ENCODE assay signal across 7 mouse cellular contexts in genomic region chr13:41672904-41673303, GRCm38 (mm10).
DNase-seq lines count a peak whose midpoint lies in the region; ATAC-seq and TF ChIP-seq lines count a peak whose summit lies in the region.
"Not testable (repeated sequence)": the region's sequence is repeated elsewhere in the genome, so short reads cannot be mapped to it uniquely, and the experiment has no call there.

No protein-coding gene starts in this region.

- ATAC-seq in heart, embryonic 13.5 days (ENCODE audit: extremely low read depth, insufficient number of reproducible peaks, low FRiP score, low TSS enrichment); kidney, postnatal 0 days (replicated peaks; ENCODE audit: low FRiP score, low read depth): not testable (repeated sequence)
- peak; percentile 88 for ATAC-seq in heart, postnatal 0 days (ENCODE audit: insufficient read depth, low read depth)
- ATAC-seq in intestine, embryonic 16.5 days, result peak; percentile 84
- ATAC-seq in lung, postnatal 0 days, result peak; percentile 87
- peak; percentile 73 for ATAC-seq in stomach, embryonic 15.5 days (ENCODE audit: insufficient read depth, low FRiP score, low read depth)

- peak overlapping the region; percentile 62 for H3K27ac ChIP-seq in heart, adult 2 months
- H3K27ac ChIP-seq in heart, embryonic 13.5 days (replicated peaks), result peak overlapping the region; percentile 89
- H3K27ac ChIP-seq in heart, postnatal 0 days (ENCODE audit: low read depth), result peak overlapping the region; percentile 81
- H3K27ac ChIP-seq in intestine, embryonic 16.5 days (ENCODE audit: low read length), result peak overlapping the region; percentile 38
- peak overlapping the region; percentile 57 for H3K27ac ChIP-seq in kidney, postnatal 0 days
- H3K27ac ChIP-seq in lung, postnatal 0 days (ENCODE audit: low read length), result peak overlapping the region; percentile 44; the same call in 1 of the 2 replicates
- H3K27ac ChIP-seq in stomach, embryonic 15.5 days, result peak overlapping the region; percentile 71; the same call in 1 of the 2 replicates

- not testable (repeated sequence) for H3K9me3 ChIP-seq in heart, embryonic 13.5 days; heart, postnatal 0 days (replicated peaks; ENCODE audit: control insufficient read depth, low read length); intestine, embryonic 16.5 days (ENCODE audit: control insufficient read depth, low read length); kidney, postnatal 0 days (replicated peaks; ENCODE audit: low read length); lung, postnatal 0 days (ENCODE audit: low read length); stomach, embryonic 15.5 days

- H3K79me2 ChIP-seq in heart, adult 2 months (replicated peaks; ENCODE audit: control insufficient read depth, insufficient read depth, low read length), result not testable (repeated sequence)

- not testable (repeated sequence) for TF ChIP-seq EP300 in heart, adult 2 months (IDR thresholded peaks at IDR 0.05; ENCODE audit: insufficient read depth, low read depth, low read length); heart, postnatal 0 days (IDR thresholded peaks at IDR 0.05; ENCODE audit: low read depth); lung, postnatal 0 days (IDR thresholded peaks at IDR 0.05)

- not testable (repeated sequence) for H3K27me3 ChIP-seq in heart, adult 2 months (ENCODE audit: control insufficient read depth, insufficient read depth, low read length); heart, embryonic 13.5 days (replicated peaks); heart, postnatal 0 days (ENCODE audit: control insufficient read depth, insufficient read depth, low read length); intestine, embryonic 16.5 days (replicated peaks; ENCODE audit: control insufficient read depth, insufficient read depth, low read length); kidney, postnatal 0 days (ENCODE audit: insufficient read depth, low read length); lung, postnatal 0 days (replicated peaks; ENCODE audit: insufficient read depth, low read length); stomach, embryonic 15.5 days (replicated peaks)

- WGBS in heart, adult 2 months, result 40% methylated on average over 5 of the region's 5 CpGs
- WGBS in heart, embryonic 13.5 days, result 11% methylated on average over 5 of the region's 5 CpGs
- WGBS in heart, postnatal 0 days, result 11% methylated on average over 5 of the region's 5 CpGs
- WGBS in intestine, embryonic 16.5 days, result 34% methylated on average over 5 of the region's 5 CpGs
- 42% methylated on average over 4 of the region's 5 CpGs for WGBS in kidney, postnatal 0 days
- 32% methylated on average over 4 of the region's 5 CpGs for WGBS in lung, postnatal 0 days
- WGBS in stomach, embryonic 15.5 days, result 32% methylated on average over 5 of the region's 5 CpGs

- TF ChIP-seq POLR2A in heart, adult 2 months (IDR thresholded peaks at IDR 0.05; ENCODE audit: insufficient read depth, low read depth, low read length), result not testable (repeated sequence)

- not testable (repeated sequence) for H3K4me2 ChIP-seq in heart, embryonic 13.5 days; heart, postnatal 0 days (ENCODE audit: low read depth, low read length); intestine, embryonic 16.5 days (ENCODE audit: low read depth, low read length); kidney, postnatal 0 days (ENCODE audit: low read length); lung, postnatal 0 days (replicated peaks; ENCODE audit: low read depth, low read length); stomach, embryonic 15.5 days

- not testable (repeated sequence) for H3K9ac ChIP-seq in heart, adult 2 months (ENCODE audit: low read depth, low read length); heart, postnatal 0 days (replicated peaks; ENCODE audit: low read depth, low read length); intestine, embryonic 16.5 days (ENCODE audit: low read depth, low read length); kidney, postnatal 0 days (ENCODE audit: low read depth, low read length); lung, postnatal 0 days (replicated peaks; ENCODE audit: low read depth); stomach, embryonic 15.5 days
- H3K9ac ChIP-seq in heart, embryonic 13.5 days, result peak overlapping the region; percentile 52

- H3K4me3 ChIP-seq in heart, adult 2 months; heart, embryonic 13.5 days; heart, postnatal 0 days (ENCODE audit: low read depth, low read length); intestine, embryonic 16.5 days (ENCODE audit: low read length); kidney, postnatal 0 days (replicated peaks; ENCODE audit: low read depth, low read length); lung, postnatal 0 days (ENCODE audit: low read depth, low read length); stomach, embryonic 15.5 days (replicated peaks): not testable (repeated sequence)

- peaks cover 10% of the 10 kb centered on the region for H3K4me1 ChIP-seq in heart, adult 2 months (ENCODE audit: control insufficient read depth, insufficient read depth, low read length)
- H3K4me1 ChIP-seq in heart, embryonic 13.5 days, result peaks cover 44% of the 10 kb centered on the region
- peaks cover 20% of the 10 kb centered on the region for H3K4me1 ChIP-seq in heart, postnatal 0 days (ENCODE audit: control insufficient read depth, insufficient read depth)
- not testable (repeated sequence) for H3K4me1 ChIP-seq in intestine, embryonic 16.5 days (ENCODE audit: control insufficient read depth, insufficient read depth, low read length); lung, postnatal 0 days (ENCODE audit: insufficient read depth, low read depth, low read length); stomach, embryonic 15.5 days
- H3K4me1 ChIP-seq in kidney, postnatal 0 days (replicated peaks; ENCODE audit: insufficient read depth, low read length), result peaks cover 19% of the 10 kb centered on the region

- intact Hi-C loops in heart, adult 2 months (cut with DNase I), result not testable (repeated sequence)

- TF ChIP-seq CTCF in heart, adult 2 months (IDR thresholded peaks at IDR 0.05); heart, postnatal 0 days (IDR thresholded peaks at IDR 0.05; ENCODE audit: low read depth); kidney, postnatal 0 days (IDR thresholded peaks at IDR 0.05; ENCODE audit: low read depth); lung, postnatal 0 days (IDR thresholded peaks at IDR 0.05): not testable (repeated sequence)

- not testable (repeated sequence) for DNase-seq in heart, adult 2 months
- peak; percentile 63 for DNase-seq in heart, postnatal 0 days (ENCODE audit: low spot score)
- DNase-seq in kidney, postnatal 0 days (ENCODE audit: low spot score), result peak; percentile 50
- DNase-seq in lung, postnatal 0 days (ENCODE audit: low spot score), result peak; percentile 78

- H3K36me3 ChIP-seq in heart, adult 2 months (ENCODE audit: control insufficient read depth, insufficient read depth, low read length); heart, embryonic 13.5 days; heart, postnatal 0 days (replicated peaks; ENCODE audit: control insufficient read depth, insufficient read depth, low read length); intestine, embryonic 16.5 days (ENCODE audit: control insufficient read depth, insufficient read depth, low read length); kidney, postnatal 0 days (ENCODE audit: insufficient read depth, low read length); lung, postnatal 0 days (ENCODE audit: insufficient read depth, low read length); stomach, embryonic 15.5 days: not testable (repeated sequence)

Comparison
In these comparisons a context has a peak if more than half of its experiments do, and no peak if none do; other contexts are left out.
1. H3K27ac ChIP-seq: peak in every context shown above with its lines; median percentile 89 in heart, embryonic 13.5 days; 81 in heart, postnatal 0 days; 71 in stomach, embryonic 15.5 days; 62 in heart, adult 2 months; 57 in kidney, postnatal 0 days; 44 in lung, postnatal 0 days; 38 in intestine, embryonic 16.5 days.